Mouse (Mus musculus): ENCODE measurements around the gene Cldn3. TPM values are rescaled to one million over a fixed set of nuclear protein-coding genes. Genes with fewer than 3 reads are reported as not detected.
"Not testable (repeated sequence)": the region's sequence is repeated elsewhere in the genome, so short reads cannot be mapped to it uniquely, and the experiment has no call there.

Gene Cldn3
- polyA plus RNA-seq, 1 experiment from 2014 or later: 1.5 TPM

DNA sequence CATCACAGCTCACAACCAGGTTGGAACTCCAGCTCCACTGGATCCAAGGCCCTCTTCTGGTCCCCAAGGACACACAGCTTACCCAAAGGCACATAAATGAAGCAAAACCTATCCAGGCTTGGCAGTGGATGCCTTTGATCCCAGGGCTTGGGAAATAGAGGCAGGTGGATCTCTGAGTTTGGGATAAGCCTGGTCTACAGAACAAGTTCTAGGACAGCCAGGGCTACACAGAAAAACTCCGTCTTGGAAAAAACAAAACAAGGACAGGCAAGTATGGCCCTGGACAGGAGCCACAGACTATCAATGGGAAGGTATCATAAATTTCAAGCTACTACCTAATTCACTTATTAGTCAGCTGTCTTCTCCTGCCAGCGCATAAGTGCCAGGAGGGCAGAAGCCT, 24.5 kb upstream of the Cldn3 start:
- H3K4me3 ChIP-seq (ENCODE audit: low read depth, low read length): no peak overlapping the region
- H3K27me3 ChIP-seq (ENCODE audit: control insufficient read depth, insufficient read depth, low read length): no peaks in the 10 kb centered on the region
- H3K4me1 ChIP-seq (ENCODE audit: control insufficient read depth, insufficient read depth, low read length): no peaks in the 10 kb centered on the region
- no peak overlapping the region for H3K27ac ChIP-seq (ENCODE audit: low read depth, low read length)
- ATAC-seq (replicated peaks; ENCODE audit: insufficient number of reproducible peaks, low FRiP score, low TSS enrichment): no peak
- no peak overlapping the region for H3K4me2 ChIP-seq
- H3K9ac ChIP-seq (ENCODE audit: low read depth, low read length): no peak overlapping the region
- no peaks in the 10 kb centered on the region for H3K36me3 ChIP-seq (ENCODE audit: control insufficient read depth, insufficient read depth, low read length)
- 97% methylated on average over 2 of the region's 2 CpGs for WGBS (ENCODE audit: insufficient replicate concordance)
- no peaks in the 10 kb centered on the region for H3K9me3 ChIP-seq (replicated peaks; ENCODE audit: control insufficient read depth, low read length)

DNA sequence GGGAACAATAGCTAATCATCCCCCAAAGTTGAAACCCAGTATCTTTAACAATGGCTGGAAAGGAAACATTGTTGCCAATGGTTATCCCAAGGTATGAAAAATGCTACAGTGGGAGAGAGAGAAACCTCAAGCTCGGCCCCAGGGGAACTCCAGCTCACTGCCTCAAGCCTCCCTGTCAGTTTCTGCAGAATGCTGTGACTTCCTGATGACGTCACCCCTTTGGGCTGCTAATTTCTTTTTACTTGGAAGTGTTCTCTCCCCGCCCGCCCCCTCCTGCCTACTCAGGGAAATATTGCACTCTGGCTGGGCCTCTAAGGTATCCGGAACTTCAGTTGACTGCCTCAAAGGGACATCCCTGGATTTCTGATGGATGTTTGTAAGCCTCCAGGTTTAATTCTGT, 22.5 kb upstream of the Cldn3 start:
- H3K4me3 ChIP-seq (ENCODE audit: low read depth, low read length): no peak overlapping the region
- peaks cover 4% of the 10 kb centered on the region; the same call in 1 of the 2 replicates for H3K27me3 ChIP-seq (ENCODE audit: control insufficient read depth, insufficient read depth, low read length)
- ATAC-seq (replicated peaks; ENCODE audit: insufficient number of reproducible peaks, low FRiP score, low TSS enrichment): no peak
- no peaks in the 10 kb centered on the region for H3K36me3 ChIP-seq (ENCODE audit: control insufficient read depth, insufficient read depth, low read length)
- no peaks in the 10 kb centered on the region for H3K9me3 ChIP-seq (replicated peaks; ENCODE audit: control insufficient read depth, low read length)
- no peak overlapping the region for H3K4me2 ChIP-seq
- 20% methylated on average over 5 of the region's 5 CpGs for WGBS (ENCODE audit: insufficient replicate concordance)
- H3K4me1 ChIP-seq (ENCODE audit: control insufficient read depth, insufficient read depth, low read length): no peaks in the 10 kb centered on the region
- H3K27ac ChIP-seq (ENCODE audit: low read depth, low read length): no peak overlapping the region
- H3K9ac ChIP-seq (ENCODE audit: low read depth, low read length): no peak overlapping the region

GRCm38 (mm10) chr5:134964655-134965054, 21.4 kb upstream of the Cldn3 start:
- H3K4me3 ChIP-seq (ENCODE audit: low read depth, low read length); ATAC-seq (replicated peaks; ENCODE audit: insufficient number of reproducible peaks, low FRiP score, low TSS enrichment); H3K27me3 ChIP-seq (ENCODE audit: control insufficient read depth, insufficient read depth, low read length); H3K9ac ChIP-seq (ENCODE audit: low read depth, low read length); H3K4me2 ChIP-seq; H3K36me3 ChIP-seq (ENCODE audit: control insufficient read depth, insufficient read depth, low read length); H3K4me1 ChIP-seq (ENCODE audit: control insufficient read depth, insufficient read depth, low read length); H3K9me3 ChIP-seq (replicated peaks; ENCODE audit: control insufficient read depth, low read length); H3K27ac ChIP-seq (ENCODE audit: low read depth, low read length): not testable (repeated sequence)

- ATAC-seq (replicated peaks; ENCODE audit: insufficient number of reproducible peaks, low FRiP score, low TSS enrichment): no peak
- Histone ChIP-seq H3K27me3 (ENCODE audit: control insufficient read depth, insufficient read depth, low read length) (peaks cover 4% of the 10 kb centered on the region; the same call in 1 of the 2 replicates), H3K36me3 (ENCODE audit: control insufficient read depth, insufficient read depth, low read length) (no peaks in the 10 kb centered on the region), H3K27ac (ENCODE audit: low read depth, low read length) (no peak overlapping the region), H3K9me3 (replicated peaks; ENCODE audit: control insufficient read depth, low read length) (no peaks in the 10 kb centered on the region), H3K4me2 (peak overlapping the region; percentile 57), H3K9ac (ENCODE audit: low read depth, low read length) (no peak overlapping the region), H3K4me3 (ENCODE audit: low read depth, low read length) (peak overlapping the region; percentile 20; the same call in 1 of the 2 replicates), H3K4me1 (ENCODE audit: control insufficient read depth, insufficient read depth, low read length) (no peaks in the 10 kb centered on the region)
- 4% methylated on average over 10 of the region's 10 CpGs for WGBS (ENCODE audit: insufficient replicate concordance)
These were observed 20.6 kb upstream of the Cldn3 start for GRCm38 (mm10) chr5:134965473-134965851.

DNA sequence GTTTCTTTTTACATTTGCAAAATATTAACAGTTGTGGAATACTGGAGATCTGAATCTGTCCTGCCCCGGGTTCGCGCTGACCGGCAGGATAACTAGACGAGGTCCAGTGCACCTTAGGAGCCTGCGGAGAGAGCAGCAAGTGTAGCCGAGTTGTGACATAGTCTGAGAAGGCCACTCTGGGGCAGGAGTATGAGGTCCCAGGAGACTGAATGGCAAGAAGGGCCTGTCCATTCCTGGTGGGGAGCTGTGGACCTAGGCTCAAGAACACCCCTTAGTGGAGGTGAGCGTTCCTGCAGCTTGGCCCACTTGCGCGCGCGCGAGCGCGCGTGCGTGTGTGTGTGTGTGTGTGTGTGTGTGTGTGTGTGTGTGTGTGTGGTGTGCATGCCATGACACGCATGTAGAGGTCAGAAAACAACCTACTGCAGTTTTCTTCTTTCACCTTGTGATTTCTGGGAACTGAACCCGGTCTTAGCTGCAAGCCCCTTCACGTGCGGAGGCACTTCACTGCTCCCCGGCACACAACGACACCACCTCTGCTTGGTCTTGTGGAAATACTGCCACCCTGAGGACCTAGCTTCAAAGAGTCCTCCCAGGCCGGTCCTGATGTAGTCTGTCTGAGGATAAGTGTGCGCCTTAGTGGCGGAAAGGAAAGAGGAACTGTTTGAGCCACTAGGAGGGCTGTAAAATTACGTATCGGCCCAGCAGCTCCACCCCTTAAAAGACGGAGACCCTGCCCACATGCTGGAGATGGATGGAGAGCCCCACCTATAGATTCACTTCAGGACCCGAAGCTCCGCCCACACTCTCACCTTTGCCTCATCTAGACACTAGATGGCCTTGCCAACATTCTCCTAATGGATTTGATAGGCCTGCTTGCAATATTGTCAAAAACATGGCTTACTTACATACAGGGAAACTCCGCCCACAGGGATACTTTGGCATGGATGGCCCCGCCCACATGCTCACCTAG, 19.9 kb upstream of the Cldn3 start:
- no peak overlapping the region for H3K27ac ChIP-seq (ENCODE audit: low read depth, low read length)
- H3K4me1 ChIP-seq (ENCODE audit: control insufficient read depth, insufficient read depth, low read length): no peaks in the 10 kb centered on the region
- WGBS (ENCODE audit: insufficient replicate concordance): 7% methylated on average over 33 of the region's 33 CpGs
- H3K4me3 ChIP-seq (ENCODE audit: low read depth, low read length): peak overlapping the region; percentile 20
- peak; percentile 47 for ATAC-seq (replicated peaks; ENCODE audit: insufficient number of reproducible peaks, low FRiP score, low TSS enrichment)
- 0 out of 2 replicates have a peak overlapping the region, but pooled peaks have one; percentile 24 for H3K9ac ChIP-seq (ENCODE audit: low read depth, low read length)
- peaks cover 4% of the 10 kb centered on the region; the same call in 1 of the 2 replicates for H3K27me3 ChIP-seq (ENCODE audit: control insufficient read depth, insufficient read depth, low read length)
- no peaks in the 10 kb centered on the region for H3K9me3 ChIP-seq (replicated peaks; ENCODE audit: control insufficient read depth, low read length)
- H3K4me2 ChIP-seq: peak overlapping the region; percentile 57
- H3K36me3 ChIP-seq (ENCODE audit: control insufficient read depth, insufficient read depth, low read length): no peaks in the 10 kb centered on the region

DNA sequence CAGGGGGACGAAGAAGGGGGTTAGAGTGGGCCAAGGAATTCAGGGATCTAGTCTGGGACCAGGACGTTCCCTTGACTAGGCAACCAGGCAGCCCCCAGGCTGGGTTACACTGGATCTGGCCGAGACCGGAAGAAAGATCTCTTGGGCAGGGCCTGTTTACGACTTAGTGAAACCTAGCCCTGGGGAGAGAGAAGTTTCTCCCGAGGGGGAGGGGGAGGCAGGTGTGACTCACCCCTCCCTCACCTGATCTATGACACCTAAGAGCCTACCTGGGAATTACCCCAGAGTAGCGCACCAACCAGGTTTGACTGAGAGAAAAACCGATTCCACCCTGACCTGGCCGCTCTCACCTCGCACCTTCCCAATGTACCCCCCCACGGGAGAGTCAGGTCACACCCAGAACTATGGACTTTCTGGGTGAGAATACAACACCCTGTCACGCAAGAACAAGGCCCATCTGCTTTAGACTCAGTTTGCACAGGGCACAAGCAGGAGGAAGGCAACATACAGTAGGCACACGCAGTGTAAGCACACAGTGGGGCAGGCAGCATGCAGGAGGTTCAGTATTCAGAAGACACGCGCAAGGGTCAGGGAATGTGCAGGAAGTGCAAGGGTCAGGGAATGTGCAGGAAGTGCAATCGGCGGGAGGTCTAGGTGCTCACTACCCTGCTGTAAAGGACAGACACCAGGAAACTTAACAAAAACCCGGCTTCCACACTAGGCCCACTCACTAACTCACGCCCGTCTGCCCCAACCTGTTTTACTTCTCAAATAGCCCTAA, 18.7 kb upstream of the Cldn3 start:
- ATAC-seq (replicated peaks; ENCODE audit: insufficient number of reproducible peaks, low FRiP score, low TSS enrichment): 0 out of 2 replicates have a peak, but pooled peaks have one; percentile 11
- H3K4me3 ChIP-seq (ENCODE audit: low read depth, low read length): no peak overlapping the region
- WGBS (ENCODE audit: insufficient replicate concordance): 66% methylated on average over 20 of the region's 20 CpGs
- no peaks in the 10 kb centered on the region for H3K4me1 ChIP-seq (ENCODE audit: control insufficient read depth, insufficient read depth, low read length)
- H3K9ac ChIP-seq (ENCODE audit: low read depth, low read length): no peak overlapping the region
- H3K9me3 ChIP-seq (replicated peaks; ENCODE audit: control insufficient read depth, low read length): no peaks in the 10 kb centered on the region
- H3K4me2 ChIP-seq: no peak overlapping the region
- H3K36me3 ChIP-seq (ENCODE audit: control insufficient read depth, insufficient read depth, low read length): no peaks in the 10 kb centered on the region
- H3K27me3 ChIP-seq (ENCODE audit: control insufficient read depth, insufficient read depth, low read length): peaks cover 4% of the 10 kb centered on the region; the same call in 1 of the 2 replicates
- H3K27ac ChIP-seq (ENCODE audit: low read depth, low read length): no peak overlapping the region

DNA sequence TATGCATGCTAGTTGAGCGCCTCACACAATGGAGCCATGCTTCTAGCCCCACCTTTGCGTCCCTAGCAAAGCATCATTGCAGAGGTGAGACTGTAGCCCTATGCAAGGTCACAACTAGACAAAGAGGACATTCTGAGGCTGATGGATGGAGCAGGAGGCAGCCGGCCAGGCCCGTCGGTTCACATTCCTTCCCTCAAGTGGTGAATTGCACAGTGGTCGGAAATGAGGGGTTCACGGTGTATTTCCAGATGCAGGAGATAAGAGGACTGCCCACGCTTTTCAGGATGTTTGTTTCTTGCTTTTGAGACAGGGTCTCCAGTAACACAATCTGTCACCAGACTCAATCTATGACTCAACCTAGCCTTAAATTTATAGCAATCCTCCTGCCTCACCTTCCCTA, 15.3 kb upstream of the Cldn3 start:
- Histone ChIP-seq H3K4me2 (no peak overlapping the region), H3K27ac (ENCODE audit: low read depth, low read length) (no peak overlapping the region), H3K9ac (ENCODE audit: low read depth, low read length) (no peak overlapping the region), H3K4me3 (ENCODE audit: low read depth, low read length) (no peak overlapping the region), H3K4me1 (ENCODE audit: control insufficient read depth, insufficient read depth, low read length) (peaks cover 8% of the 10 kb centered on the region; the same call in 1 of the 2 replicates), H3K27me3 (ENCODE audit: control insufficient read depth, insufficient read depth, low read length) (peaks cover 4% of the 10 kb centered on the region; the same call in 1 of the 2 replicates), H3K36me3 (ENCODE audit: control insufficient read depth, insufficient read depth, low read length) (no peaks in the 10 kb centered on the region), H3K9me3 (replicated peaks; ENCODE audit: control insufficient read depth, low read length) (no peaks in the 10 kb centered on the region)
- no peak for ATAC-seq (replicated peaks; ENCODE audit: insufficient number of reproducible peaks, low FRiP score, low TSS enrichment)
- 51% methylated on average over 8 of the region's 8 CpGs for WGBS (ENCODE audit: insufficient replicate concordance)

DNA sequence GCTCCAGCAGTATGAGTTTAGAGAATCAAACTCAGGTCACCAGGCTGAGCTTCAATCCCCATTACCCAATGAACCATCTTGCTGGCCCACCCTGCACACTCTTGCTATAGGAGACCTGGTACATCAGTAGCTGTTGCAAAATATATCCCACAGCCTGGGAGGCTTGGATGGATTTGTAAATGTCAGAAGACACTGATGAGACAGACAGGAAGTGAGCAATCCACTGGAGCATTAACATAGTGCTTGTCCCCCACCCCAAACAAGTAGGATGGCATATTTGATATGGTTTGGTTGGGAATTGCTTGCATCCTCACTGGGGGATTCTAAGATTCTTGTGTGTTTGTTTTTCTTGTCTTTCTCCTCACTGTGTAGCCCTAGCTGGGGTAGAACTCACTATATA, 12.9 kb upstream of the Cldn3 start:
- no peak overlapping the region for H3K4me2 ChIP-seq
- no peaks in the 10 kb centered on the region for H3K36me3 ChIP-seq (ENCODE audit: control insufficient read depth, insufficient read depth, low read length)
- no peaks in the 10 kb centered on the region for H3K9me3 ChIP-seq (replicated peaks; ENCODE audit: control insufficient read depth, low read length)
- no peak overlapping the region for H3K4me3 ChIP-seq (ENCODE audit: low read depth, low read length)
- H3K27me3 ChIP-seq (ENCODE audit: control insufficient read depth, insufficient read depth, low read length): no peaks in the 10 kb centered on the region
- no peak overlapping the region for H3K9ac ChIP-seq (ENCODE audit: low read depth, low read length)
- peaks cover 8% of the 10 kb centered on the region; the same call in 1 of the 2 replicates for H3K4me1 ChIP-seq (ENCODE audit: control insufficient read depth, insufficient read depth, low read length)
- ATAC-seq (replicated peaks; ENCODE audit: insufficient number of reproducible peaks, low FRiP score, low TSS enrichment): no peak
- no peak overlapping the region for H3K27ac ChIP-seq (ENCODE audit: low read depth, low read length)

All from heart, embryonic 11.5 days (tissue).